8 mouse cellular contexts compared by ENCODE assay signal in the genomic region with DNA sequence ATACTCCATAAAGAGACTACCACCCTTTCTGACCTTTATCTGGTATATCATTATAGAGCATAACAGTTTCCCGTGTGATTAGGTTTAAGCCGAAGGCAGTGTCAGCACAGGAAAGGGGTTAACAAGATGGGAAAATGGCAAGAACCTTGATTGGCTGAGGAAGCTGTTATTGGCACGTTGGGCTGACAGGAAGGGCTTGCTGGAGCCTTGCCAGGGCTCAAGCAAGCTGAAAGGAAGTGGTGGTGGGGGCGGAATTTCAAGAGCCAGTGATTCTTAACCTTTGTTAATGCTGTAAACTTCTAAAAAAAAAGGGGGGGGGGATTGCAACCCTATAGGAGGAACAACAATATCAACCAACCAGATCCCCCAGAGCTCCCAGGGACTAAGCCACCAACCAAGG. TPM values are rescaled to one million over a fixed set of nuclear protein-coding genes. Genes with fewer than 3 reads are reported as not detected.
DNase-seq lines count a peak whose midpoint lies in the region; ATAC-seq lines count a peak whose summit lies in the region.
"Had no signal": no experiment of that assay in that cellular context is flagged by ENCODE, and none has a peak within 500 bp of the region (broad histone marks: within the 10 kb centered on the region; RNA-seq: fewer than 3 reads in every experiment).

No protein-coding gene starts in this region.

- H3K4me3 ChIP-seq in midbrain, embryonic 13.5 days (replicated peaks): no peak overlapping the region

- no peaks in the 10 kb centered on the region for H3K9me3 ChIP-seq in midbrain, embryonic 13.5 days

- H3K4me2 ChIP-seq in midbrain, embryonic 13.5 days (replicated peaks): no peak overlapping the region

- DNase-seq in 3134 (ENCODE audit: extremely low read depth, insufficient read length, low spot score): peak; percentile 39
- DNase-seq in 416B (ENCODE audit: low read depth): peak; percentile 98
- peak; percentile 62 to 70 for DNase-seq in heart, postnatal 10 days
- DNase-seq in lung, postnatal 36 days: peak; percentile 84
- DNase-seq in urinary bladder, adult 18-20 months (ENCODE audit: low spot score in 2 of 2): no peak
- DNase-seq: cerebellum, adult 2 months had no signal

- ATAC-seq in midbrain, embryonic 13.5 days: no peak
- ATAC-seq in frontal cortex, adult (ENCODE audit: low TSS enrichment): no peak

- no peak overlapping the region for H3K27ac ChIP-seq in midbrain, embryonic 13.5 days

- no peaks in the 10 kb centered on the region for H3K27me3 ChIP-seq in midbrain, embryonic 13.5 days

- H3K4me1 ChIP-seq in midbrain, embryonic 13.5 days (replicated peaks): 0 out of 2 replicates have a peak, but pooled peaks cover 3% of the 10 kb centered on the region

- 54% methylated on average over 4 of the region's 4 CpGs for WGBS in midbrain, embryonic 13.5 days

- no peaks in the 10 kb centered on the region for H3K36me3 ChIP-seq in midbrain, embryonic 13.5 days

- intact Hi-C loops in heart, postnatal 10 days (cut with DNase I): no loop called here

- H3K9ac ChIP-seq in midbrain, embryonic 13.5 days (replicated peaks): no peak overlapping the region

RNA-seq across cellular contexts. Expression of gene Iqgap1, which starts 6.4 kb away (rescaled TPM):
- 10 to 100 TPM; 74.3 to 74.9 TPM for total RNA-seq in heart, postnatal 10 days (2021)
- polyA plus RNA-seq in midbrain, embryonic 13.5 days (2015; fragmentation: Nextera tagmentation; extraction: Ambion mirVana): 19.9 and 21.7 TPM in 2 replicates

RNA-seq across cellular contexts. Expression of gene Zscan2, which starts 28.5 kb away (rescaled TPM):
- total RNA-seq in heart, postnatal 10 days (2021): 1 to 10 TPM; 8.0 to 9.6 TPM
- 6.1 and 6.6 TPM in 2 replicates for polyA plus RNA-seq in midbrain, embryonic 13.5 days (2015; fragmentation: Nextera tagmentation; extraction: Ambion mirVana)

Comparison
In these comparisons a context has a peak if more than half of its experiments do, and no peak if none do; other contexts are left out.
1. DNase-seq: peak in 3134 (single experiment), 416B (single experiment), heart, postnatal 10 days (2 of 2) and lung, postnatal 36 days (single experiment); none in urinary bladder, adult 18-20 months (0 of 2).